Mouse (Mus musculus) E14TG2a.4 (cell line): Measurements from ENCODE around the gene Tmem107.

Source experiments
- H3K27me3 ChIP-seq: 2 replicates; pipeline ENCODE4 v1.6.1; 2014; ENCODE audit warnings: low read length, control low read depth; ENCODE audit not compliant: insufficient read depth
- H3K36me3 ChIP-seq: 2 replicates; pipeline ENCODE4 v1.6.1; 2014; ENCODE audit warnings: low read length, control low read depth; ENCODE audit not compliant: insufficient read depth
- H3K4me1 ChIP-seq: replicated peaks from 2 replicates; pipeline ENCODE4 v1.6.1; 2014; ENCODE audit warnings: low read depth, low read length, control low read depth
- H3K4me3 ChIP-seq: replicated peaks from 2 replicates; pipeline ENCODE4 v1.5.1; 2014; ENCODE audit warnings: mild to moderate bottlenecking, low read length
- H3K9me3 ChIP-seq: 2 replicates; pipeline ENCODE4 v1.6.1; 2014; ENCODE audit warnings: low read length, control low read depth
- CTCF ChIP-seq: conservative IDR thresholded peaks from 2 replicates; pipeline ENCODE4 v1.5.1; 2014; ENCODE audit warnings: low read length
- NANOG ChIP-seq: IDR thresholded peaks from 2 replicates; pipeline ENCODE4 v1.6.1; 2014; ENCODE audit warnings: borderline replicate concordance, low read length, mixed read lengths
- POU5F1 ChIP-seq: IDR thresholded peaks from 2 replicates; pipeline ENCODE4 v1.6.1; 2014; ENCODE audit warnings: low read length, borderline replicate concordance

The Tmem107 gene

DNA sequence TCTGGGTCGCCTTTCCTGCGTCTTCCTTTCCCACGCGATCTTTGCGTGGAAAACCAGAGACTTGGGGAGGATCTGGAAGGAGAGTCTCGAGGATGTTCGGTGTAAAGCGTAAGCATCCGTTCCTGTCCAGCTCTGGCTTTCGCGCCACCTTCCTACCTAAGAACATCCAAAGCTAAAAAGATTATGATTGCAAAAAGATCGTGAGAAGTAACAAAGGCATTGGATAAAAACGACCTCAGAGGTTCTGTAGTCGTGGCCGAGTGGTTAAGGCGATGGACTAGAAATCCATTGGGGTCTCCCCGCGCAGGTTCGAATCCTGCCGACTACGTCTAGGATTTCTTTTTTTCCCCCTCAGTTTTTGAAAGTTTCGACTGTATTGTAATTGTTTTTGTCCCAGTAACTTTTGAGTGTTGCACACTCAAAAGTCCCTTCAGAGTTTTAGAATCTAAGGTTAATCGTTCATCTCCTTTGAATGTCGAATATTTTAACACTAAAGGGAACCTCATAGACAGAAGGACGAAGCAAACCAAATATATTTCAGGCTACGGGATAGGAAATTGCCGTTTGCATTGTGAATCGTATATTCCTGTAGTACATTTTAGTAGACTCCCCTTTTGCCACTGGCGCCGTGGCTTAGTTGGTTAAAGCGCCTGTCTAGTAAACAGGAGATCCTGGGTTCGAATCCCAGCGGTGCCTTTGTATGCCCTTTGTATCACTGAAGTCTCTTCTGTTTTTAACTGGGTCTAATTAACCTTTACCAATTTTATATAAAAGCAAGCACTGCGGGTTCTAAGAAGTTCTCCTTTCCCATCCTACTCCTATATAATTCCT, 33.2 kb upstream of the Tmem107 start:
- peak; percentile 17; the same call in 1 of the 2 replicates for TF ChIP-seq POU5F1
- no peak for TF ChIP-seq CTCF
- TF ChIP-seq NANOG, result no peak

GRCm38 (mm10) chr11:69038173-69038572, 32.4 kb upstream of the Tmem107 start:
- no peaks in the 10 kb centered on the region for H3K27me3 ChIP-seq

More for the DNA sequence above, 33.2 kb upstream of the Tmem107 start:
- Histone ChIP-seq H3K4me3 (peak overlapping the region; percentile 89), H3K27me3 (no peaks in the 10 kb centered on the region), H3K36me3 (peaks cover 41% of the 10 kb centered on the region), H3K9me3 (no peaks in the 10 kb centered on the region), H3K4me1 (peaks cover 58% of the 10 kb centered on the region)

GRCm38 (mm10) chr11:69045531-69046394, 24.8 kb upstream of the Tmem107 start, which contains the start of gene Aurkb:
Aurkb (plus strand) TSS chr11:69045647.
- peaks cover 36% of the 10 kb centered on the region for H3K36me3 ChIP-seq
- no peak for TF ChIP-seq NANOG
- no peak for TF ChIP-seq CTCF
- TF ChIP-seq POU5F1, result no peak
- H3K4me3 ChIP-seq, result peak within 1 kb of the TSS; percentile 96
- peaks cover 41% of the 10 kb centered on the region for H3K4me1 ChIP-seq
- no peaks in the 10 kb centered on the region for H3K27me3 ChIP-seq
- no peaks in the 10 kb centered on the region for H3K9me3 ChIP-seq

More at GRCm38 (mm10) chr11:69038173-69038572, 32.4 kb upstream of the Tmem107 start:
- H3K36me3 ChIP-seq, result peaks cover 34% of the 10 kb centered on the region
- TF ChIP-seq CTCF (no peak), NANOG (no peak), POU5F1 (no peak)
- peaks cover 52% of the 10 kb centered on the region for H3K4me1 ChIP-seq
- H3K9me3 ChIP-seq, result no peaks in the 10 kb centered on the region
- H3K4me3 ChIP-seq, result no peak overlapping the region

DNA sequence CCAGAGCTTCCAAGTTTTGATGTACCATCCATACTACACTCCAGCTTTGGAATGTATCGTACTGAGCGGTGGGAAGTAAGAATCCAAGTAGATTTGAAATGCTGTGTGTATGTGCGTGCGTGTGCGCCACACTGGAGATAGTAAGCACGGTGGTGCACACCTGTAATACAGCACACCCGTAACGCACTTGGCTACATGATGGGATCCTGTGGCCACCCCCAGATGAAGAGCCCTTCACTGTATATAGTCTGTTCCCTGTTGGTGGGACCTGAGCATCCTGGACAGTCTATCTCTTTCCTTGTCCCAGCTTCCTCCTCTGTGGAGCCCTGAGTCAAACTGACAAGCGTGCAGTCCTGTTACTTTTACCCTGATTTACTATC, 24.2 kb upstream of the Tmem107 start:
- TF ChIP-seq NANOG (no peak), CTCF (no peak), POU5F1 (no peak)
- H3K4me3 ChIP-seq, result peak overlapping the region; percentile 96

DNA sequence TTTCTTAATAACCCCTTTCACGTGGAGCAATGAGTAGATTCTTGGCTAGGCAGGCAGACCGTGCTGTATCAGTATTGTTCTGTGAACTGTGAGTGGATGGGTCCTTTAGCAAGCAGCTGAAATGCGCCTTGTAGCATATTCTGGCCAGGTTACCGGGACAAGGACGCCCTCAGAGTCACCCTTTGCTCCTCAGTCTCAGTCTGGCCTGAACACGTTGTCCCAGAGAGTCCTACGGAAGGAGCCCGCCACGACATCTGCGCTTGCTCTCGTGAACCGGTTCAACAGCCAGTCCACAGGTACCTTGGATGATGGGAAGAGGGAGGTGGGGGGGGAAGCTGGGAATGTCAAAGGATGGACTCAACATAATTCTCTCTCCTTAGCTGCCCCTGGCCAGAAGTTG, 23.0 kb upstream of the Tmem107 start:
- no peaks in the 10 kb centered on the region for H3K9me3 ChIP-seq
- no peak for TF ChIP-seq NANOG
- no peak for TF ChIP-seq POU5F1
- TF ChIP-seq CTCF, result no peak
- no peaks in the 10 kb centered on the region for H3K27me3 ChIP-seq
- H3K4me3 ChIP-seq, result peak overlapping the region; percentile 96
- peaks cover 47% of the 10 kb centered on the region for H3K4me1 ChIP-seq
- H3K36me3 ChIP-seq, result peaks cover 48% of the 10 kb centered on the region

More for the DNA sequence above, 24.2 kb upstream of the Tmem107 start:
- Histone ChIP-seq H3K27me3 (no peaks in the 10 kb centered on the region), H3K4me1 (peaks cover 46% of the 10 kb centered on the region), H3K36me3 (peaks cover 42% of the 10 kb centered on the region), H3K9me3 (no peaks in the 10 kb centered on the region)

- TF ChIP-seq CTCF (no peak), POU5F1 (no peak), NANOG (no peak)
- Histone ChIP-seq H3K36me3 (peaks cover 48% of the 10 kb centered on the region), H3K4me3 (peak overlapping the region; percentile 96), H3K4me1 (peaks cover 53% of the 10 kb centered on the region), H3K9me3 (no peaks in the 10 kb centered on the region), H3K27me3 (no peaks in the 10 kb centered on the region)
Observed at GRCm38 (mm10) chr11:69048151-69048550, 22.5 kb upstream of the Tmem107 start.

DNA sequence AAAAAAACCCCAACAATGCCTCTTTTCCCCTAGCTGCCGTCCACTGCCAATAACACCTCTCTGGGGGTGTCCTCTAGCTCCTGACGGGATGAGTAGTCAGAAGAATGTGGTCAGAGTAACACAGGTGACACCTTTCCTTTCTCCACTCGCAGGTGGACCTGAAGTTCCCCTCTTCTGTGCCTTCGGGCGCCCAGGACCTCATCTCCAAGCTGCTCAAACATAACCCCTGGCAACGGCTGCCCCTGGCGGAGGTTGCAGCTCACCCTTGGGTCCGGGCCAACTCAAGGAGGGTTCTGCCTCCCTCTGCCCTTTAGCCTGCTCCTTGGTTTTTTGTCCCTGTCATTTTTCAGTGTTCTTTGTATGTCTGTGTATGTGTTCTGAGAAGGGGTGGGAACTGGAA, 19.9 kb upstream of the Tmem107 start:
- Histone ChIP-seq H3K4me1 (peaks cover 68% of the 10 kb centered on the region), H3K36me3 (peaks cover 48% of the 10 kb centered on the region), H3K27me3 (no peaks in the 10 kb centered on the region), H3K9me3 (no peaks in the 10 kb centered on the region), H3K4me3 (no peak overlapping the region)
- TF ChIP-seq POU5F1, result no peak
- TF ChIP-seq NANOG, result no peak
- no peak for TF ChIP-seq CTCF

- H3K4me3 ChIP-seq, result no peak overlapping the region
- no peaks in the 10 kb centered on the region for H3K9me3 ChIP-seq
- peaks cover 62% of the 10 kb centered on the region for H3K4me1 ChIP-seq
- peaks cover 48% of the 10 kb centered on the region for H3K36me3 ChIP-seq
- H3K27me3 ChIP-seq, result no peaks in the 10 kb centered on the region
- TF ChIP-seq NANOG (no peak), CTCF (no peak), POU5F1 (no peak)
Observed at GRCm38 (mm10) chr11:69051771-69052170, 18.8 kb upstream of the Tmem107 start.
